Mouse (Mus musculus) kidney, adult 18-20 months (tissue): ENCODE measurements around the gene Mob2.

ENCODE experiments used
- DNase-seq: peaks from one replicate; pipeline ENCODE4 v3.0.0; 2021

Mob2 gene

DNA sequence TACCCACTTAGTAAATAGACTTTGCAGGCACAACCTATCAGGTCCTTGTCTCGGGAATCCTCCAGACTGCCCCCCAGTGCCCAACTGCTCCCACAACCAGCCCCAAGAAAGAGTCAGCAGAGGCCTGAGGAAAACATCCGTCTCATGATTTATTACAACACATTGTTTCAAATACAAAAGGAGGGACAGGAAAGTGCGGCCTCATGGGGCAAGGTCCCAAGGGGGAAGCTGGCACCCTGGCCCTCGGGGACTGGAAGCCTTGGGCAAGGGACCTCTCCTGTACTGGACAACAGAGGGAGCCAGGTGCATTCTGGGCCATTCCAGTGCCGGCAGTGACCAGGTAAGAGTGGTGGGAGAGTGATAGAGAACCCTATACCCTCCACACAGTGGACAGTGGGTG, 18.5 kb upstream of the Mob2 start:
- no peak for DNase-seq

DNA sequence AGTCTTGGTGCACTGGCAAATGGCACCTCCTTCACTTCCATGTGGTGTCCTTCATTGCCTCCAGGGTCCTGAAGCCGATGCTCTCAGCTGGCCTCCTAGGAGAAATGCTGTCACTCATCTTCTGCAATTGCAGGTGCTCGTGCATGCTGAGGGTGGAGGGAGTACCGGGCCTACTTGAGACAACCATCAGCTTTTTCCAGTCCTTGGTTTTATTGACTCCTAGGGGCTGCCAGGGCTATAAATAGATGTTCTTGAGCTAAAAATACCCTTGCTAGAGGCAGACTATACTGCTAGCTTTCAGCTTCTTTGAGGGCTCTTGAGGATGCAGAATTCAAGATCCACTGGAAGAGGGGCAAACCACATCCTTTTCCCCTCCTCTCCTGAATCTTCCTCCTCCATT, 16.3 kb upstream of the Mob2 start:
- DNase-seq: no peak

DNA sequence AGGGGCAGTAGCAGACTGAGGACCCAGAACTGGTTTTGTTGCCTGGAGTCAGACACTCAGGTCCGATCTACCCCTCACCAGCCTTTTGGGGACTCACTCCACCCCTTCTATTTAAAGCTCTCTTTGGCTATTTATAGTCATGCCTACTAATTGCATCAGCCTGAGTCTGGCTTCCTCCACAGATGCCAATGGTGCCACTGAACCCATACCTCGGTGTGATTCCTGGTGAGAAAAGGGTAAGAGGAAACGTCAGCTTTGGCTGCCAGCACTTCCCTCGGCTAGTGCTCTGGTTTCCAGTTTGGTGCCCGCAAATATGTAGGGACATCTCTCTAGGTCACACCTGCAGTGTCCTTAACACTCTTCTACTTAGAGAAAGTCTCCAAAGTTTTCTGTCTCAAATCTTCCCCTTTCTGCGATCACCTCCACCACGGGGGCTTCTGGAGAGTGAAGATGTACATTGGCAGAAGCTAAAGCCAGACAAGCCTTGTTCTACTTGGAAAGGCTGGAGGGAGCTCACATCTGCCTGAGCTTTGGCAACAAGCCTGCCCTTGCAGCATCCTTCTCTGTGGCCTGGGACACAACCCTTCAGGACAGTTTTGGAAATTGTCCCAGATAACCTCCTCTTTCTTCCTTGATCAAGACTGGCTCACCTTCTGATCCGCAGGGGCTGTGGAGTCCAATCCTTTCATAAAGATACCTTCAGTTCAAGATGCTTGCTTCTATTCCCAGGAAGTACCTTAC, 13.5 kb upstream of the Mob2 start:
- no peak for DNase-seq

DNA sequence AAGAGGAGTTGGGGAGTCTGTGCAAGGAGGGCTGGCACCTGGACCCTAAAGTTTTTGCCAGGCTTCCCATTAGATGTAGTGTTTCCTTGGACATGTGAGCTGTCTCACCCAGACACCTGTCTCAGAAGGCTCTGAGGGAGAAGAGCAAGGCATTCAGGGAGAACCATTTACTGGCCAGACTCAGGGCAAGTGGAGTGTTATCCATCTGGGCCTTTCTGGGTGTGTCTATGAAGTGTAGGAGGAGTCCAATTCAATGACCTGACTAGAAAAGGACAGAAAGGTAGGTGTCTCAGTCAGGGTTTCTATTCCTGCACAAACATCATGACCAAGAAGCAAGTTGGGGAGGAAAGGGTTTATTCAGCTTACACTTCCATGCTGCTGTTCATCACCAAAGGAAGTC, 10.9 kb upstream of the Mob2 start:
- DNase-seq: no peak

DNA sequence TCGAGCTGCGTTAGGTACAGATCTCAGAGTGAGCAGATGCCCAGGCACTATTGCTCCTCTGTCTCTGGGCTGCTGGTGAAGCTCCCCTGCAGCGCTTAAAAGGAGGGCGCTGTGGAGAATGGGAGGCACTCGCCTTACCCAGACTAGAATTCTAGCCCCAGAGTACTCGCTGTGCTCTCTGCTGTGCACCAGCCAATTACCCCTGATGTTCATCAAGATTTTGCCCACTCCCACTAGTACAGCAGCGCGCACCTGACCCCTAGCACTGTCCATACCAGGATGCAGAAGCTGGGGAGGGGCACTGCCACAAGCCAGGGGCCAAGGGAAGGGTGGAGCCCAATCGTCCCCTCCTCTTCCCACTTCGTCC, 10.3 kb upstream of the Mob2 start:
- no peak for DNase-seq

DNA sequence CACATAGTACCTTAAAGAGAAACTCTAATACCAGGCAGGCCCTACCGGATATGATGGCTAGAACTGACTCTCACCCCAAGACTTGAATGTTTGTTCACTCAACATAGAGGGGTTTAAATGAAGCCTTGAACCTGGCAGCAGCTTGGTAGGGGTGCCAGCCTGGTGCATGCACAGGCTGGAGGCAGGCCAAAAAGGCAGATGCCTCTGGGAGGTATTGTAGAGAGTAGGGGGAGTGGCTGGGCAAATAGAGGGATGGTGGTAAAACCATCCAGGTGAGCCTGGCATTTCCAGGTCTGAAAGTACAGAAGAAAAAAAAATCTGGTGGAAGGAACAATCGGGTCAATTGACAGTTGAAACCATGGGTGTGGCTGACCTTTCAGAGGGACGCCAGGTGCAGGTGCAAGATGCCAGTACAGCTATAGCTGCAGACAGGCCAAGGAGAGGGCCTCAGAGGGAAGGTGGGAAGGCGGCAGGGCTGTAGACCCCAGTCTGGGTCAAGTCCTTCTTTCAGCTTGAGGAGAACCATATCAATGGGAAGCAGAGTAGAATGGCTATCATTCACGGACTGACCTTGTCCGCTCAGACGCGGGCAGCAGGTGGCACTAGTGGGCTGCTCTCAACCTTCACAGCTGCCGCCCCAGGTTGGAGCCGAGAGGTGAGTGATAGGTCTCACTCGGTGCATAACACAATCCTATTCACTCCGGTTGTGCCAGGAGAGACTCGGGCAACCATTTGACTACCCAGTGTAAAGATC, 9.8 kb upstream of the Mob2 start:
- peak; percentile 84 for DNase-seq

DNA sequence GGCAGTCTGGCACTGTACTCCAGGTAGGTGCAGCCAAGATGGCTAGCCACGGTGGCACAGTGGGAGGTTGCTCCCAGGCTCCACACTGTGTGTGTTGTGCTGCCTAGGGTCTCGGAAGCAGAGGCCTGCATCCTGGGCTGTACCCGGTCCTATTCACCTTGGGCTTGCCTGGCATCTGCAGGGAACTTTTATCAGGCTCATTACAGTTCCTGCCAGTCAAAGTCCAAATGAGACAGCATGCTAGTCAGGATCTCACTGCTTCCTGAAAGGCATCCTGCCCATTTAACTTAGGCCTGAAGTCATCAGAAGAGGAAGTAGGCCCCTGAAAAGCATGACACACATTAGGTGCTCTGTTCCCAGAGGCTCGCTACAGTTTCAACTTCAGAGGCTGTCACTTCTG, 7.6 kb upstream of the Mob2 start:
- DNase-seq: no peak

DNA sequence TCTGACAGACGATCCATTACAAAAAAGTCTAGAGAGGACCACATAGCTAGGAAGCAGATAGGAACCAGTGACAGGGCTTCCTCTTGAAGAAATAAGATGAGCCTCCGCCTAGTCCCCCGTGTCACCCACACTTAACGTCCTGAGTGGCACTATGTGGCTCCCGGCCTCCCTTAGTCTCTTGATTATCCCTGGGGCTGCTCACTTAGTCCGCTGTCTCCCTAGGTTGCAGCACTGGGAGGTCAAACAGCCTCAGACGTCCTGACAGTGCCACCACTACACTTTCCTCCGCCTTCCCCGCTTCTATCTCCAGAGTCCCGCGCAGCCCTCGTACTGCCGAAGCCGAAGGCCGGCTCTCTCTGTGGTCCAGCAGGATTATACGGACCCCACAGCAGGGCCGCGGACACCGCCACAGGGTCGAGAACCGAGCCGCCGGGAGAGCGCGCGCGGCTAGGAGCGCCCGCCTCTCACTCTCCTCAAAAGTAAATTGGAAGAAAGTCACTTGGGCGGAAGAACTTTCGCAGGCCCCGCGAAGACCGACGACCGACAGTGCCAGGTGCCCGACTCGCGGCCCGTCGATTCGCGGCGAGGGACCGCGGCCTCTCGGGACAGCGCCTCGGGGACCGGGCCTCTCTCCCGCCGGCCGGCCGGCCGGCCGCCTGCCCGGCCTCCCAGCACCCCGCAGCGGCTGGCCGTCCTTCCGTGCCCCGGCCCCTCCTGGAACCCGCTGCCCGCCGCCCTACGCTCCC, 507 bp downstream of the Mob2 start:
- DNase-seq: no peak

DNA sequence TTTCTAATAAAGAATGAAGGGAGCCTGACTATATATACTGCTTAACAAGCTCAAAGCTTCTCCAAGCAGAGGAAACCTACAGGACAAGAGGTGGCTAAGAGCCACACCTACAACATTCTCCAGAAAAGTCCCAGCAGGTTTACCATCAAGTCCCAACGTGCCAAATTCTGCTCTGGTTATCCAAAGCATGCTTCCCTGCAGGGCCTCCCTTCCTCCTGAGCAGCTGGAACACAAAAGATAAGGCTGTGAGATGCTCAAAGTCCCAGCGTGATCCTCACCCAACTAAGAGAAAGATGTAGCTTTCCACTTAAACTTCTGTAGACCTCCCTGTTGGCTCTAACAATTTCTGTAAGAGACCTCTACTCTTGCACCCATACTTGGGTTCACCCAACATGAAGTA, 1.8 kb downstream of the Mob2 start:
- no peak for DNase-seq

DNA sequence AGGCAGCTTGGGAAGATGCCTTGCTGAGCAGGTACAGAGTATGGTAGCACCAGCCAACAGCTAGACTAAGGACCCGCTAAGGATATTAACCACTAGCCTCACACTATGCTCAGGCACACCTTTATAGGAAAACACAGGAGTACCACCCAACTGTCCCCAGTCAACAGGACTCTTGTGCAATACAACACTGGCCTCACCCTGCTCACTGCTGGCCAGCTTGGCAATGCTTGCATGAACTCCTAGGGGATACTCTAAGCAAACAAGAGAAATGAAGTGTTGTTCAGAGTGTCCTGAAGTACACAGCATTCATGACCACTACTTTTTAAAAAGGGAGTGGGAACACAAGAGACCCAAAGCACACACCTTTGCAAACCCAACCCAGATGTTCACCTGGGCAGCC, 3.7 kb downstream of the Mob2 start:
- DNase-seq: no peak

DNA sequence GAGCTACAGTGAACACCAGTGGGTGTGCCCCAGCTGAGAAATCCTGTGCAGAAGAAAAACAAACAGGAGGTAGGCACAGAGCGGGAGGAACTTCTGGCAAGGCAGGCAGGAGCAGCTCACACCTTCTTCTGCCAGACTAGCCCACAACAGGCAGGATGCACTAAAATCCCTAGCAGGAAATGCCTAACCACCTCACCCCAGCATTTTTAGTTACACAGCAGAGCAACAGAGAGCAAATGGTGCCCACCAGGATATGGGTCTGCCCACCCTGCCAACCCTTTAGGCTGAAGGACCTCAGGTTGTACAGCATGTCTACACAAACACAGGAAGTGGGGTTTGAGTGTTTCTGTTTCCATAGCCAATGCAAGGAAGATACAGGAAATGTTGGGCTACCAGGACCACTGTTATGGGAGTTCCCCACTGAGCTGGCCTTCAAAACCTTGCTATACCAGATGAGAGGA, 4.2 kb downstream of the Mob2 start:
- no peak for DNase-seq

DNA sequence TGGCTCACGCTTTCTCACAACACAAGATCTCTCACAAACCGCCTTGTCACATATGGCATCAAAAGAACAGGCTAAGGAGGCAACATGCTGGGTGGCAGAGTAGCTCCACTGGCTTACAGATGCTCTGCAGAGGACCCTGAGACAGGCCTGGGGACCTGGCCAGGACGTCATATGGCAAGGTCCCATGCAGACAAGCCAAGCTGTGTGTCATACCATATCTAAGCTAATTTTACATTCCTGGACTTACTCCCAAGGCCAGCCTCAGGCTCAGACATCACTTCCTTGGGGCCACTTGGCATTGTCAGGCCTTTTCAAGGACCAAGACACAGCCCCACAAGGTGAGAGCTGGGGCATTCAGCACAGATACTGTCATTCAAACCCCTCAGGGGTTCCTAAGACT, 5.4 kb downstream of the Mob2 start:
- no peak for DNase-seq

DNA sequence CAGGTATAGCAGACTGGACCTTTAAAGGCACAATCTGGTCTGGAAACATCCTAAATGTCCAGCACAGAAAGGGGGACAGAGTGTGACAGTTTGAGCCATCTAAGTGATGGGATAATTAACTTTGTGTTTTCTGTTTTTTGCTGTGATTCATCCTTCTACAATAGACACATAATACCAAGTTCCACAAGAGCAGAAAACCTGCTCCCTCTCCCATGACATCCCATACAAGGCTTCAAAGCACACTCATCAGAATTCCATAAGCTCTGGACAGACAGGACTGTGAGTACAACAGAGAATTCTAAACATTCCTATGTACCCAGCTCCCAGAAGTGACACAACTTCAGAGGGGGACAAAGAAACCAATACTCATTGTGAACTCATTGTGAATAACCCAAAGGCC, 10.3 kb downstream of the Mob2 start:
- no peak for DNase-seq

DNA sequence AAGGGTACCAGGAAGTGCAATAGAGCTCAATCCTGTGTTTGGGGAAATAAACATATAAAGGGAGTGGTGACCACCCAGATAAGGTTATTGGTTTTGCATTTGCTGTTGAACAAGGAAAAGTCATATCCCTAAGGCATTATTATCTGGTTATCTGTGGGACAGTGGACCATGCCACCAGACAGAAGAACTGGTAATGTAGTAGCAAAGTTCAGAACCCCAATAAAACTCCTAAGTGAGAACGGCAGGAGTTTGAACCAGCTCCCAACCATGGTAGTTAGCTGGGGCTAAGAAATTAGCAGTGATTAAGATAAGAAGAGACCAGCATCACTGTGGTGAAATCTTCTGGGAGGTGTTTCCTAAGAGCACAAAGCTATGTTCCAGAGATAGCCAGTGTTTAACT, 14.9 kb downstream of the Mob2 start:
- no peak for DNase-seq

DNA sequence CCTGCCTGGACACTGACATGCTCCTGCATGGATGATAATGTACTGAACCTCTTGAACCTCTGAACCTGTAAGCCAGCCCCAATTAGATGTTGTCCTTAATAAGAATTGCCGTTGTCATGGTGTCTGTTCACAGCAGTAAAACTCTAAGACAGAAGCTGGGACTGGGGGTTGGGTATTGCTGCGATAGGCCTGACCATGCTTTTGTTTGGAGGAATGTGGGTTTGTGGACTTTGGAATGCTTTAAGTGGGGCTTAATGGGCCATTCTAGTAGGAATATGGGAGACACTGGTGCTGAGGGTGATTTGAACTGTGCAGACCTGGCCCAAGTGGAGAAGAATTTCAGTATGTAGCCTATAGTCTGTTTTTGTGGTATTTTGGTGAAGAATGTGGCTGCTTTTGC, 15.5 kb downstream of the Mob2 start:
- DNase-seq: no peak

DNA sequence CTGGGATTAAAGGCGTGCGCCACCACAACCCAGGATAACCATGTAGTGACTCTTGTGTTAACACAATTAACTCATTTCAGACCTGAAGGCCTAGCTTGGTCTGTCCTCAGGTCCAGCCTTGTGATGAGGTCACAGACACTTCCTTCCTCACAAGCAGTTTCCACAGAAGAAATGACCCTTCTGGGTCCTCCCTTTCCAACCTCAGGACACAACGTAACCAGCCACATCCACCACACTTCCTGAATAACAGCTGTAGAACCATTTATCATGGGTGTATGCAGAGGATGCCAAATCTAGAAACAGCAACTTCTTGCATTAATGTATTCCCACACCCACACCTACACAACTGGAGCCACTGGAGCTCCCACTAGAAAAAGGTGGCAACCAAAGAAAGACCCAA, 20.1 kb downstream of the Mob2 start:
- DNase-seq: no peak

DNA sequence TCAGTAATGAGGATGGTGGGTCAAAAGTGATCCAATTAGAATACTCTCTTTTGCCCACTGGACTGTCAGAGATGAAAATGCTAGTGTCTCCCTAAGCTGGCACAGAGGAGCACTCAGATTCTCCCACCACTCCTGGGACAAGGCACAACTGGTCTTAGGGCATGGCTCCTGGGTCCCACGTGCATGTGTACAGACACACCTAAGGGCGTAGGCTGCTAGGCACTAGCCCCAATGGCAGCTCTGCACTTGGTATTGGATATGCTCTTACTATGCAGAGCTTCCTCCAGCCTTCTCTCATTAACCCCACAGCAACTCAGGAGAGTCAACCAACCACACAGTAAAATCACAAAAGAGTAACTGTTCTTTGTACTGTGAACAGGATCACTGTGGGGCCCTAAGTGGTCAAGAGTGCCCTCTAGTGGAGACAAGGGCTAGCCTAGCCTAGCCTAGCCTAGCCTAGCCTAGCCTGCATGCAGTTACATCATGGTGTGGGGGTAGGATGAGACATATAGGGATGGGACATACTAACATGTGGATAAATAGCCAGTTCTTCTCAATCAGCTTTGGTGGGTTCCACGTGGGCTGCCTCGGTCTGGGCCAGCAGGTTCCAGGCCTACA, 23.2 kb downstream of the Mob2 start:
- peak; percentile 68 for DNase-seq

DNA sequence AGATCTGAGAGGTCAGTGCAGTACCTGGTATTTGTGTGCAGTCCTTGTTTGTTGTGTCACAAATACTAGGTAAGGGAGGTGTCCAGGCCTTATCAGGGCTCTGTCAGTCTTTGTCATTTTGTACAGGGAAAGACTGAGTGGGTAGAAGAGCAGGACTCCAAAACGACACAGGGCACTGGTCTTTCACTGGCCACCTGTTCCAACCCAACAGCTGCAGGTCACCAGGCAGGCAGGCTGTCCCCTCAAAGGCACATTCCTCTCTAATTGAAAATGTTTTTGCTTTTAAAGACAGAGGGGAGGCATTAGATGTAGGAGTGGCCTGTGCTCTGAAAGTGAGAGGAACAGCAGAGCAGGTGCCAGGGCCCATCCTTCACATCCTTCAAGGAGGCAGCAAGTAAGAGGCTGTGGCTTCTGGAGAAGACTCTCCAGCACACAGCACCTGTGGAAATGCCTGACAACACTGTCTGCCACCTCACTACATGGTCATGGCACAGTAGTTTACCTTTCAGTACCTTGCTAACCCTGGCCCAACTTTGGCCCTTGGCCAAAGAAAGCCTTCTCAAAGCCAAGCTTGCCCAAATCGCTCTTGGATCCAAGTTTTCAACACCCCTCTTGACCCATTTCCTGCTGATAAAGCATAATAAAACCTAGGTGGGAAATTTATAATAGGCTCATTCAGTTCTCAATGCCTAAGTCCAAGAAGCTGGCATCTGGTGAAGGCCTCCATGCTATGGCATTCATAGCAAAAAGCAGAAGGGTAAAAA, 25.6 kb downstream of the Mob2 start:
- DNase-seq: peak; percentile 22

DNA sequence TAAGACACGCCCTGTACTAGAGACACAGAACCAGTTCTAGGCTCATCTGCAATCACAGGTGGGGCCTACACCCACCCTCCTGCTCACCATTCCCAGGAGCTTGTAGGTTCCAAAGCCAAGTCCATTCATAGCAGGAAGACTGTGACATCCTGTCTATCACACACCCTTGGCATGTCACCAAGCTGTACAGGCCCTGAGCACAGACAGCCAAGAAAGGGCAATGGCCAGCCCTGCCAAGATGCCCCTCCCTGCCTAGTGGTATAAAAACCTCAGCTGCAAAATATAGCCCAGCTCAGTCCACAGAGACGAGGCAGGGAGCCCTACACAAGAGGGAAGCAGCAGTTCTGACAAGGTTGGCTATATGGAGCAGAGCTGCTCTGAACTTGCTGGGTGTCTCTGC, 26.7 kb downstream of the Mob2 start:
- DNase-seq: peak; percentile 45

DNA sequence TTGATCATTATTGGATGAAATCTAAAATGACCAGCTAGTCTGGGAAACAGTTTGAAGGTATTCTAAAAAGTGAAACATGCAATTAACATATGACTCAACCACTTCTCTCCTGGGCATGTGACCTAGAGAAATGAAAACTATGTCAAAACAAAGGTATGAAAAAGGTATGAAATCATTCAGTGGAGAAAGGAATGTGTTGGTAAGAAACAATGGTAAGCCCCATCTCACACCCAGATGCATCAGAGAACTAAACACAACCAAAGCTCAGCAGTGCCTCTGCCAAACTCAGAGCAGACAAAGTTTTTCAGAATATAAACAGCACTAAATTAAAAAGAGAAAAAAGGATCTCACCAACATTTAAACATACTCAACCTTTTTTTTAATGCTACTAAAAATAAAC, 30.8 kb downstream of the Mob2 start:
- no peak for DNase-seq

DNA sequence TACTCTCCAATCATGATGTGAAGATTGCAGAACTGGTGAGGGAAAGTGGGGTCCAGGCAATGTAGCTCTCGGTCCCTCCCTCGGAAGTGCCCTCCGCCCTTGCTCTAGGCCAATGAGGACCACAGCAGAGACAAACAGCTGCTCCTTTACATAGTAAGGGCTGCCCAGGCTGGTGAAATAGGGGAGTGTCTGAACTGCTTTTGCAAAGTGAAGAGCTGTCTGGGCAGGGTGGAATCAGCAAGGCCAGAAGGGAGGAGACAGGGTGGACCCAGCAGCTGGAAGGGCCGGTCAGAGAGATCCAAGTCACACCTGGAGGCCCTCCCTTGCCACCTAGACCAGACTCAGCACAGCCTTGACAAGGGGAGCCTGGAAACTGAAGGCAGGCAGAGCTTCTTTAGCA, 34.9 kb downstream of the Mob2 start:
- no peak for DNase-seq

DNA sequence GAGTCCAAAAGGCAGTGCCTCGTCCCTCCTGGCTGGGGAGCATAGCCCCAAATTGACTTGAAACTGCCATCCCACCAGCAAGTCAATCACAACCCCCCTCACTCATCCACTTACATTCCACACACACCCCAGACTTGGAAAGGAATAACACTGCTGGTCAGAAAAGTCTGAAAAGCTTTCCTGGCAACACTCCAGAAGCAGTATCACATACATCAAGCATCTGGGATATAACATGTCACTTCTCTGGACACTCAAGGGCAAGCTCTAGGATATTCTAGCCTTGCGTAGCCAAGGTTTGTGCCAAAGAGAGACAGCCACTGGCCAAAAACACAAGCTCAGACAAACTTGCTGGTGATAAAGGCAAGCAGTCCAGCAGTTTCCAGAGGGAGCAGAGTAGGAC, 35.7 kb downstream of the Mob2 start:
- no peak for DNase-seq

DNA sequence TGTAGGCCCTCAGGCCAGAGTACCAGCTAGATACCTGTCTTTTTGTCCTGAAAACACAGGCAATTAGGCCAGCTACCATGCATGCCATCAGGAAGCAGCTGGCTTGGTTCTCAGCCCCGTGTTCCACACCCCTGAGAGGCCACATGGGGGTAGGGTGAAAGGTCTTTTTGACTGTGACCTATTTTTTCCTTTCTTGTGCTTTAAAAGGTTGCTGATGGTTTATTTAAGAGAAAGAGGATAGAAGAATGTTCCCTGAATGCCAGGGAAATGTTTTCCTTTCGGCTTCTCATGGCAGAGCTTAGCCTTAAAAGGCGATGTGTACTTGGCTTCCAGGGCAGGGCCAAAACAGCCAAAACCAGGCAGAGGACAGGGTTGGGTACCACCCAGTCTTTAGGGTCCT, 40.0 kb downstream of the Mob2 start:
- peak; percentile 26 for DNase-seq
